Mouse (Mus musculus) forebrain, embryonic 14.5 days (tissue): ENCODE data around the gene Gfi1. TPM values are rescaled to one million over a fixed set of nuclear protein-coding genes. Genes with fewer than 3 reads are reported as not detected.

Experiments
- ATAC-seq: fragments of 200-750 bp; cut with Nextera tagmentation; 2 replicates; pipeline ENCODE4 v1.8.0; 2017; ENCODE audit warnings: mild to moderate bottlenecking, moderate library complexity
- DNase-seq: peaks from one replicate; pipeline ENCODE4 v3.0.0-alpha.2; 2015; ENCODE audit warnings: low spot score
- H3K27ac ChIP-seq: fragments of 300-500 bp; sonication (generic); 2 replicates; pipeline ENCODE4 v1.5.1; 2014; ENCODE audit warnings: low read depth, mild to moderate bottlenecking, control low read depth, low read length, moderate library complexity
- H3K27me3 ChIP-seq: fragments of 300-500 bp; sonication (generic); replicated peaks from 2 replicates; pipeline ENCODE4 v1.6.1; 2014; ENCODE audit warnings: low read length, control low read depth, mixed read lengths; ENCODE audit not compliant: control insufficient read depth, insufficient read depth
- H3K36me3 ChIP-seq: fragments of 300-500 bp; sonication (generic); 2 replicates; pipeline ENCODE4 v1.6.1; 2014; ENCODE audit warnings: low read length, control low read depth; ENCODE audit not compliant: control insufficient read depth, insufficient read depth
- H3K4me1 ChIP-seq: fragments of 300-500 bp; sonication (generic); 2 replicates; pipeline ENCODE4 v1.6.1; 2014; ENCODE audit warnings: antibody characterized with exemption, low read length, control low read depth; ENCODE audit not compliant: control insufficient read depth, insufficient read depth
- H3K4me2 ChIP-seq: fragments of 300-500 bp; sonication (generic); 2 replicates; pipeline ENCODE4 v1.6.1; 2014; ENCODE audit warnings: mild to moderate bottlenecking, control low read depth, low read length
- H3K4me3 ChIP-seq: fragments of 300-500 bp; sonication (generic); 2 replicates; pipeline ENCODE4 v1.5.1; 2014; ENCODE audit warnings: low read depth, low read length, control low read depth
- H3K9ac ChIP-seq: fragments of 300-500 bp; sonication (generic); 2 replicates; pipeline ENCODE4 v1.6.1; 2014; ENCODE audit warnings: mild to moderate bottlenecking, low read length, control low read depth, moderate library complexity
- H3K9me3 ChIP-seq: fragments of 300-500 bp; sonication (generic); replicated peaks from 2 replicates; pipeline ENCODE4 v1.6.1; 2016; ENCODE audit warnings: low read length, control low read depth, mixed read lengths; ENCODE audit not compliant: control insufficient read depth
- WGBS: fragments of 180-500 bp; shearing (Covaris S2); extraction: QIAGEN DNeasy Blood & Tissue Kit; methylation state at CpG from one replicate; pipeline ENCODE4 v1.1.7; 2014; 5-methylcytosine and 5-hydroxymethylcytosine counted together
- polyA plus RNA-seq: library from polyadenylated mRNA; unstranded; fragments of >200 nt; fragmentation: Nextera tagmentation; extraction: Ambion mirVana; gene quantifications from 2 replicates; pipeline ENCODE4 v1.2.1, GENCODE M21; 2014

Gfi1 gene
- polyA plus RNA-seq, 1 experiment from 2014 or later: not detected

GRCm38 (mm10) chr5:107753656-107754055 is 27.8 kb upstream of the Gfi1 start:
- no peak overlapping the region for H3K9ac ChIP-seq
- DNase-seq (no peak), ATAC-seq (no peak)
- 0 out of 2 replicates have a peak, but pooled peaks cover 3% of the 10 kb centered on the region for H3K36me3 ChIP-seq
- no peak overlapping the region for H3K4me2 ChIP-seq
- no peak overlapping the region for H3K27ac ChIP-seq
- H3K27me3 ChIP-seq: no peaks in the 10 kb centered on the region
- no peaks in the 10 kb centered on the region for H3K9me3 ChIP-seq
- H3K4me1 ChIP-seq: no peaks in the 10 kb centered on the region
- 92% methylated on average over 7 of the region's 7 CpGs for WGBS
- no peak overlapping the region for H3K4me3 ChIP-seq

DNA sequence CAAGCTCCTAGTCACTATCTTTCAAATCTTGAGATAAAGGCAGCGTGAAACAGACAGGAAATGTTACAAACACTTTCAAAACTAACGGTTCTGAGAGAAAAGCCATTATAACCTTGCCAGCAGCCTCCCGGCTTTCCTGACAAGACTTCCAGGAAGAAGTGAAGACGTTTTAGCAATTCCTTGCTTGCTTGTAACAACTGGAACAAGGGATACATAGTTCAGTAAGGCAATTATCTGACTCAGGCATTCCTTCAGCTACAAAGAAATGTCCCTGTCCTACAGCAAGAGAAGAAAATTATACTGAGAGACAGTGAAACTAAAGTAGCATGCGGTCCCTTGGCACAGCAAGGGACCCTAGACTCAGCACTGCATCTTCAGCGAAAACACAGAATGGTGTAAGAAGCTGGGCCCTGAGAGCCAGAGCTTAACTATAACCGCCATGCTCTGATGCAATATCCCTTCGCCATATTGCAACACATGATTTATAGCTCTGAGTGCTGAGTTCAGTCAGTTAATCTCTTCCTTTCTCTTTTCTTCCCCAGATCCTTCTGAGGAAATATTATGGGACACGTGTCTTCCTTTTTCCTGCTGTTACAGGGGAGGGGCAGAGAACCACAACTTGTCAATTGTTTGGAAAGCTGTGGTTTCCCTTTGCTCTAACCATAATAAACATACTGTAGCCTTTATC is 23.5 kb upstream of the Gfi1 start:
- no peaks in the 10 kb centered on the region for H3K9me3 ChIP-seq
- H3K4me2 ChIP-seq: no peak overlapping the region
- H3K4me1 ChIP-seq: no peaks in the 10 kb centered on the region
- no peak for ATAC-seq
- H3K9ac ChIP-seq: no peak overlapping the region
- H3K27ac ChIP-seq: no peak overlapping the region
- H3K4me3 ChIP-seq: no peak overlapping the region
- no peaks in the 10 kb centered on the region for H3K27me3 ChIP-seq
- WGBS: 88% methylated on average over 9 of the region's 9 CpGs
- DNase-seq: no peak
- H3K36me3 ChIP-seq: no peaks in the 10 kb centered on the region

DNA sequence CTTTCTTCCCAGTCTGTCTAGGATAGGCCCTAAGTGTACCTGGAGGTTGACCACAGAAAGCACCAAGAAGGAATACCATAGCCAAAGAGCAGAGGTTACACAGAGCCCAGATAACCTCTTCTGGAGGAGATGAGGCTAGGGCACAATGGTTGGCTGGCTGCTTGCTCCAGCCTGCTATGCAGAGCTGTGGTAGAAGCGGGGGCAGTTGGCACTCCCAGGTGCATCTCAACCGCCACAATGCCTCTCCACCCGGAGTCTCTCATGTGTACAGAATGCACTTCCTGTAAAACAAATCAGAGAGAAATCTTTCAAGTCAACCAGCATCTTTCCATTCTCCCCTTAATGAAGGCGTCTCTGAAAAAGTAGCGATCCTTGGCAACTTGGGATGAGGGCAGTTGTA is 13.2 kb upstream of the Gfi1 start:
- no peak overlapping the region for H3K4me3 ChIP-seq
- ATAC-seq (no peak), DNase-seq (no peak)
- no peak overlapping the region for H3K4me2 ChIP-seq
- no peaks in the 10 kb centered on the region for H3K36me3 ChIP-seq
- no peak overlapping the region for H3K27ac ChIP-seq
- H3K9ac ChIP-seq: no peak overlapping the region
- no peaks in the 10 kb centered on the region for H3K27me3 ChIP-seq
- no peaks in the 10 kb centered on the region for H3K4me1 ChIP-seq
- WGBS: 97% methylated on average over 5 of the region's 5 CpGs
- no peaks in the 10 kb centered on the region for H3K9me3 ChIP-seq

DNA sequence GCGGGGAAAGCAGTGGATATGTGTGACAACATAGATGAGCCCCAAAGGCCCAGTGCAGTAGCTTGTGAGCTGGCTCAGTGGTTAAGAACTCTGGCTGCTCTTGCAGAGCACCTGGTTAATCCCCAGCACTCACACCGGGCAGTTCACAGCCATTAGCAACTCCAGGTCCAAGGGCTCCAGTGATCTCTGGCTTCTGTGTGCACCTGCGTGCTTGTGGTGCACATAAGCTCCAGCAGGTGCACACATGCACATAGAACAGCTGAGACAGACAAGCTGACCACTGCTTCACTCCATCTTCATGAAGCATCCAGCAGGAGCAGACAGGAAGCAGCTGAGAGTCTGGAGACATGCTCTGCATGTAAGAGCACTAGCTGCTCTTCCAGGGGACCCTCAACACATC is 12.5 kb upstream of the Gfi1 start:
- ATAC-seq (no peak), DNase-seq (no peak)
- no peak overlapping the region for H3K9ac ChIP-seq
- H3K4me3 ChIP-seq: no peak overlapping the region
- no peaks in the 10 kb centered on the region for H3K27me3 ChIP-seq
- H3K4me1 ChIP-seq: no peaks in the 10 kb centered on the region
- H3K9me3 ChIP-seq: no peaks in the 10 kb centered on the region
- 81% methylated on average over 3 of the region's 3 CpGs for WGBS
- H3K36me3 ChIP-seq: no peaks in the 10 kb centered on the region
- no peak overlapping the region for H3K27ac ChIP-seq
- no peak overlapping the region for H3K4me2 ChIP-seq

DNA sequence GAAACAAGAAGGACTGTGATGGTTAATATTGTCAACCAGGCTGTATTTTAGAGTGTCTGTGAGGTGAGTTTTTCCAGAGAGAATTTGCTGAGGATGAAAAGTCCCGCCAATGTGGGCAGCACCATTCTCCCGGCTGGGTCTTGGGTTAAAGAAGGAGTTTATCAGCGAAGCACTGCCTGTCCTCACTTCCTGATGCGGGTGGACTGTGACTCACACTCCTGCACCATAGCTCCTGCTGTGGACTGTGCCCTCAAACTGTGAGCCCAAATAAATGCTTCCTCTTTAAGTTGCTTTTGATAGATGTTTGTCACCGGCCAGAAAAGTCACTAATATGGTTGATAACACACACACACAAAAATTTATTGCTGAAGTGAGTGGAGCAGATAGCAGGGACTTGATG is 10.3 kb upstream of the Gfi1 start:
- H3K9ac ChIP-seq: no peak overlapping the region
- ATAC-seq (no peak), DNase-seq (no peak)
- no peak overlapping the region for H3K4me3 ChIP-seq
- no peak overlapping the region for H3K4me2 ChIP-seq
- no peak overlapping the region for H3K27ac ChIP-seq
- no peaks in the 10 kb centered on the region for H3K36me3 ChIP-seq
- H3K9me3 ChIP-seq: no peaks in the 10 kb centered on the region
- H3K27me3 ChIP-seq: peaks cover 3% of the 10 kb centered on the region; the same call in 1 of the 2 replicates
- H3K4me1 ChIP-seq: no peaks in the 10 kb centered on the region
- WGBS: 84% methylated on average over 5 of the region's 5 CpGs

DNA sequence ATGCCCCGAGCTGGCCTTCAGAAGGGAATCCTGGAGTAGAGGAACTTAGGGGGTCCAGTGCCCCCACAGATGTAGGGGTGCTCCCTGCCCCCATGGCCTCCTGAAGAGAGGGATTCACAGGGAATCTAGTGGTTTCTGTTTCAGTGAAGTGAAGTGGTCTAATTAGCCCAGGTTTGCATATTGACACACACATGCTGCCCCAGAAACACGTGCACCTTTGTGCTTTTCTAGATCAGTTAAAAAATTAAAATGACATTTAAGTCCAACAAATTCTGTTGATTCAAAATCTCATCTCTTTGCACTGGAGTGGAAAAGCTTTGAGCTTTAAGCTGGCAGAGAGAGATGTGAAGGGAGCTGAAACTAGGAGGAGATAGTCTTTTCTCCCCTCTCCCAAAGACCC is 6.0 kb upstream of the Gfi1 start:
- H3K27me3 ChIP-seq: peaks cover 30% of the 10 kb centered on the region
- whole genome bisulfite sequencing: 23% methylated on average over 2 of the region's 2 CpGs
- no peaks in the 10 kb centered on the region for H3K9me3 ChIP-seq
- H3K27ac ChIP-seq: no peak overlapping the region
- no peak overlapping the region for H3K9ac ChIP-seq
- no peak for DNase-seq
- H3K4me2 ChIP-seq: no peak overlapping the region
- H3K4me1 ChIP-seq: no peaks in the 10 kb centered on the region
- H3K36me3 ChIP-seq: no peaks in the 10 kb centered on the region
- no peak for ATAC-seq
- no peak overlapping the region for H3K4me3 ChIP-seq

DNA sequence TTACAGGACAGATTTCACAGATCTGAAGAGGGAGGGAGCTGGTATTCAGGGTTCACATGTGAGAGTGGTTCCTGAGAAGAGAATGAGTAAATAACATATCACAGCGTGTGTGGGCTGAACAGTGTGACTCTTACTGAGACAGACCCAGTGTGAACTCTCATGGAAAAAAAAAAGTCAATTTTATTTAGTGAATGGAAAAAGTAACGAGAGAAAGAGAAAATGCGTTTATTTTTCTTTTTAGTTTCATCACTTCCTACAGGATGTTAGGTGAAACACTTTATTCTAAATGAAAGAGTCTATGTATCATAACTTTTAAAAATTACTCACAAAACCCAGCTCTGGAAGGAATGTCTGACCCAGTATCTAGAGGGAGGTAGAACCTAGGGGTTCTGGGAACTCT is 5.6 kb upstream of the Gfi1 start:
- H3K4me1 ChIP-seq: no peaks in the 10 kb centered on the region
- no peak for ATAC-seq
- H3K9ac ChIP-seq: no peak overlapping the region
- 59% methylated on average over 3 of the region's 3 CpGs for WGBS
- H3K4me2 ChIP-seq: no peak overlapping the region
- H3K27ac ChIP-seq: no peak overlapping the region
- H3K27me3 ChIP-seq: peaks cover 34% of the 10 kb centered on the region
- no peaks in the 10 kb centered on the region for H3K36me3 ChIP-seq
- no peaks in the 10 kb centered on the region for H3K9me3 ChIP-seq
- DNase-seq: no peak
- H3K4me3 ChIP-seq: no peak overlapping the region

DNA sequence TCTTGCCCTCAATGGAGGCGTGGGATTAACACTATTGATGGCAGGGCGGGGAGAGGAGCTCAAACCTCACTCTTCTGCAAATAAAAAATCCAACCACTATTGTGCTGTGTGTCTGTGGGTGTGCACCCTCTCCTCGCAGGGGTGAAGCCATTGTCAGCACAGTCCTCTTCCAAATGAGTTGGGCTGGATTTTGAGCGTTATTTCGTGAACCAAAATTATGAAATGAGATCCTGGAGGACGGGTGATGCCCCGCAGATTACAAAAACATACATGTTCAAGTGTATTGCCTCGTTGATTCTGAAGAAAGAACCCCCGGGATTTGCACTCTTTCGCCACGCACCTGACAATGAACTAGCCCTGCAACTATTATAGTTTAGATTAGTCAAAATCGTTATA is 1.2 kb upstream of the Gfi1 start:
- H3K27me3 ChIP-seq: peaks cover 71% of the 10 kb centered on the region
- peaks cover 3% of the 10 kb centered on the region; the same call in 1 of the 2 replicates for H3K4me1 ChIP-seq
- DNase-seq (no peak), ATAC-seq (no peak)
- no peaks in the 10 kb centered on the region for H3K36me3 ChIP-seq
- H3K9ac ChIP-seq: no peak overlapping the region
- H3K9me3 ChIP-seq: no peaks in the 10 kb centered on the region
- no peak overlapping the region for H3K27ac ChIP-seq
- H3K4me2 ChIP-seq: peak overlapping the region; percentile 36
- 0 out of 2 replicates have a peak overlapping the region, but pooled peaks have one; percentile 17 for H3K4me3 ChIP-seq
- 14% methylated on average over 12 of the region's 12 CpGs for WGBS

GRCm38 (mm10) chr5:107726281-107727006 is 608 bp upstream of the Gfi1 start:
- Histone ChIP-seq H3K27ac (no peak overlapping the region), H3K36me3 (no peaks in the 10 kb centered on the region), H3K4me1 (peaks cover 5% of the 10 kb centered on the region), H3K4me3 (peak overlapping the region; percentile 17), H3K9ac (no peak overlapping the region), H3K27me3 (peaks cover 76% of the 10 kb centered on the region), H3K9me3 (no peaks in the 10 kb centered on the region), H3K4me2 (peak overlapping the region; percentile 36)
- DNase-seq (no peak), ATAC-seq (peak; percentile 24; the same call in 1 of the 2 replicates)
- under 1% methylated on average over 57 of the region's 57 CpGs for WGBS
